Comparison of ENCODE assay signal across 8 mouse cellular contexts in genomic region chr1:81287088-81287487, GRCm38 (mm10).
DNase-seq lines count a peak whose midpoint lies in the region; ATAC-seq lines count a peak whose summit lies in the region.

No protein-coding gene starts in this region.

- no peak overlapping the region for H3K9ac ChIP-seq in forebrain, embryonic 16.5 days (replicated peaks; ENCODE audit: low read depth, low read length)
- no peak overlapping the region for H3K9ac ChIP-seq in limb, embryonic 11.5 days (ENCODE audit: low read length)

- H3K27me3 ChIP-seq in forebrain, embryonic 16.5 days (replicated peaks; ENCODE audit: control insufficient read depth, insufficient read depth, low read length): no peaks in the 10 kb centered on the region
- H3K27me3 ChIP-seq in limb, embryonic 11.5 days (ENCODE audit: control insufficient read depth, insufficient read depth, low read length): no peaks in the 10 kb centered on the region
- H3K27me3 ChIP-seq in splenic B cell, adult 2 months (ENCODE audit: control insufficient read depth, insufficient read depth, low read length, poor library complexity, severe bottlenecking): no peaks in the 10 kb centered on the region; the same call in 1 of the 2 replicates

- no peak for DNase-seq in frontal cortex, postnatal 14 days (ENCODE audit: low spot score in 2 of 2)
- peak; percentile 68 for DNase-seq in 3T3-L1 (ENCODE audit: low read depth, low spot score)
- DNase-seq in limb, embryonic 11.5 days (ENCODE audit: low spot score): peak; percentile 23
- DNase-seq in splenic B cell, adult 2 months (ENCODE audit: low read depth, low spot score): peak; percentile 46
- DNase-seq in ovary, adult 18-20 months (ENCODE audit: low spot score): no peak

- peak; percentile 94 for ATAC-seq in frontal cortex, adult (ENCODE audit: low TSS enrichment)
- ATAC-seq in cerebellum, adult (ENCODE audit: insufficient number of reproducible peaks, low FRiP score, low TSS enrichment): peak; percentile 82
- ATAC-seq in forebrain, embryonic 16.5 days: peak; percentile 89
- ATAC-seq in limb, embryonic 11.5 days (ENCODE audit: insufficient number of reproducible peaks, low FRiP score, low TSS enrichment, low read depth): no peak

- no peak overlapping the region for H3K4me3 ChIP-seq in forebrain, embryonic 16.5 days (replicated peaks; ENCODE audit: low read length)
- no peak overlapping the region for H3K4me3 ChIP-seq in limb, embryonic 11.5 days (ENCODE audit: low read depth, low read length)

- H3K9me3 ChIP-seq in forebrain, embryonic 16.5 days (ENCODE audit: control insufficient read depth, low read length): no peaks in the 10 kb centered on the region
- no peaks in the 10 kb centered on the region for H3K9me3 ChIP-seq in limb, embryonic 11.5 days (ENCODE audit: control insufficient read depth, low read length)

- H3K4me1 ChIP-seq in forebrain, embryonic 16.5 days (replicated peaks; ENCODE audit: control insufficient read depth, insufficient read depth, low read length): no peaks in the 10 kb centered on the region
- no peaks in the 10 kb centered on the region for H3K4me1 ChIP-seq in limb, embryonic 11.5 days (ENCODE audit: control insufficient read depth, insufficient read depth, low read length)

- H3K36me3 ChIP-seq in forebrain, embryonic 16.5 days (ENCODE audit: control insufficient read depth, insufficient read depth): no peaks in the 10 kb centered on the region
- H3K36me3 ChIP-seq in limb, embryonic 11.5 days (ENCODE audit: control insufficient read depth, insufficient read depth, low read length): no peaks in the 10 kb centered on the region
- H3K36me3 ChIP-seq in splenic B cell, adult 2 months (ENCODE audit: control insufficient read depth, insufficient read depth, low read length, poor library complexity, severe bottlenecking): no peaks in the 10 kb centered on the region

- H3K27ac ChIP-seq in forebrain, embryonic 16.5 days (ENCODE audit: low read length): peak overlapping the region; percentile 51
- no peak overlapping the region for H3K27ac ChIP-seq in limb, embryonic 11.5 days (replicated peaks; ENCODE audit: low read depth, low read length)

- no peak overlapping the region for H3K4me2 ChIP-seq in forebrain, embryonic 16.5 days (ENCODE audit: low read length)
- no peak overlapping the region for H3K4me2 ChIP-seq in limb, embryonic 11.5 days (ENCODE audit: low read depth, severe bottlenecking)

Comparison
In these comparisons a context has a peak if more than half of its experiments do, and no peak if none do; other contexts are left out.
1. DNase-seq: peak in 3T3-L1 (single experiment), limb, embryonic 11.5 days (single experiment) and splenic B cell, adult 2 months (single experiment); none in frontal cortex, postnatal 14 days (0 of 2) and ovary, adult 18-20 months (single experiment).